Mouse (Mus musculus) adrenal gland, postnatal 14 days (tissue): ENCODE measurements around the gene Hamp. TPM values are rescaled to one million over a fixed set of nuclear protein-coding genes. Genes with fewer than 3 reads are reported as not detected.
"Not testable (repeated sequence)": the region's sequence is repeated elsewhere in the genome, so short reads cannot be mapped to it uniquely, and the experiment has no call there.

Experiments used
- DNase-seq: peaks from one replicate; pipeline ENCODE4 v3.0.0; 2021; ENCODE audit warnings: mixed read lengths
- total RNA-seq: library from RNA; stranded (reverse); gene quantifications from 2 replicates; pipeline ENCODE4 v1.2.3, GENCODE M21; 2021

Hamp gene
- total RNA-seq, 1 experiment from 2014 or later = 4.3 TPM

- no peak for DNase-seq
Measured at GRCm38 (mm10) chr7:30956357-30956751, 12.5 kb upstream of the Hamp start.

- peak; percentile 95 for DNase-seq
Measured at GRCm38 (mm10) chr7:30955584-30956356, 11.9 kb upstream of the Hamp start.

GRCm38 (mm10) chr7:30954971-30955520 is 11.2 kb upstream of the Hamp start:
- peak; percentile 9 for DNase-seq

- peak; percentile 87 for DNase-seq
Measured at GRCm38 (mm10) chr7:30954036-30954435, 10.2 kb upstream of the Hamp start.

- DNase-seq = peak; percentile 13
Measured at GRCm38 (mm10) chr7:30953459-30953858, 9.6 kb upstream of the Hamp start.

- DNase-seq = peak; percentile 17
Measured at GRCm38 (mm10) chr7:30952441-30953265, 8.8 kb upstream of the Hamp start.

- peak; percentile 56 for DNase-seq
Measured at GRCm38 (mm10) chr7:30949902-30950301, 6.1 kb upstream of the Hamp start.

GRCm38 (mm10) chr7:30945876-30946275 is 2.0 kb upstream of the Hamp start:
- no peak for DNase-seq

GRCm38 (mm10) chr7:30945466-30945865 is 1.6 kb upstream of the Hamp start:
- DNase-seq = peak; percentile 62

GRCm38 (mm10) chr7:30944706-30945105 is 874 bp upstream of the Hamp start:
- DNase-seq = not testable (repeated sequence)

GRCm38 (mm10) chr7:30942365-30942764 is 1.5 kb downstream of the Hamp start:
- not testable (repeated sequence) for DNase-seq

- not testable (repeated sequence) for DNase-seq
Measured at GRCm38 (mm10) chr7:30940070-30940469, 3.8 kb downstream of the Hamp start.

- DNase-seq = not testable (repeated sequence)
Measured at GRCm38 (mm10) chr7:30935422-30936099, 8.3 kb downstream of the Hamp start.

- DNase-seq = not testable (repeated sequence)
Measured at GRCm38 (mm10) chr7:30924581-30924980, 19.3 kb downstream of the Hamp start, which contains the start of gene Hamp2. Hamp2 (minus strand) TSS chr7:30924681.

- DNase-seq = no peak
Measured at GRCm38 (mm10) chr7:30924071-30924470, 19.8 kb downstream of the Hamp start.

GRCm38 (mm10) chr7:30922490-30922889 is 21.3 kb downstream of the Hamp start:
- not testable (repeated sequence) for DNase-seq

- DNase-seq = no peak
Measured at GRCm38 (mm10) chr7:30920217-30920616, 23.6 kb downstream of the Hamp start.

GRCm38 (mm10) chr7:30917219-30917618 is 26.6 kb downstream of the Hamp start:
- no peak for DNase-seq

GRCm38 (mm10) chr7:30916713-30917112 is 27.1 kb downstream of the Hamp start:
- no peak for DNase-seq

GRCm38 (mm10) chr7:30914732-30915131 is 29.1 kb downstream of the Hamp start, which contains the start of gene Mag:
Mag (minus strand) TSS chr7:30914873.
- DNase-seq = no peak

- DNase-seq = no peak
Measured at GRCm38 (mm10) chr7:30909773-30910172, 34.1 kb downstream of the Hamp start.

GRCm38 (mm10) chr7:30908992-30909431 is 34.8 kb downstream of the Hamp start:
- no peak for DNase-seq
